Mouse (Mus musculus) ES-CJ7 (cell line): ENCODE data around the gene Vmn1r163.
"Not testable (repeated sequence)": the region's sequence is repeated elsewhere in the genome, so short reads cannot be mapped to it uniquely, and the experiment has no call there.

Experiments used
- DNase-seq: peaks from one replicate; pipeline ENCODE4 v3.0.0; 2011; ENCODE audit warnings: low read depth, low spot score

The Vmn1r163 gene

DNA sequence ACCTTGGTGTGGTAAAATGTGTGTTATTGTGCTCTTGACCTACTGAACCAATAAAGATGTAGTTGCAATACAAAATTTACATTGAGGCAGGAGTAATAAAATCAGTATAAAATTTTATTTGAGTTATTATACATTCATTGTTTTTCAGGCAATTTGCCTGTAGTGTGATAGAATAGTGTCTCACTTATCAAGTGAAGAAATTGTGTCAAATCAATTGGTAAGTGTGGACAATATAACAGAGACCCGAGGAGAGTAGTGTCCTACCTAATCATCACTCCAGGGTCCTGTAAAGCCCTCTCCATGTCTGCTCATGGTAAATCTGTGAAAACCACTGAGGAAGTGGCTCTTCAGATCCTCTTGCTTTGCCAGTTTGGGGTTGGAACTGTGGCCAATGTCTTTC lies at the start of gene Vmn1r163:
Gene Vmn1r163 (plus strand): TSS at position 301 of the 400 bp plus-strand sequence.
- DNase-seq, result not testable (repeated sequence)

- not testable (repeated sequence) for DNase-seq
Observed at GRCm38 (mm10) chr7:23019823-23020222, 35.5 kb upstream of the Vmn1r163 start, which contains the start of gene Gm4216. Gene Gm4216, minus strand, starts transcription at chr7:23019923.

DNA sequence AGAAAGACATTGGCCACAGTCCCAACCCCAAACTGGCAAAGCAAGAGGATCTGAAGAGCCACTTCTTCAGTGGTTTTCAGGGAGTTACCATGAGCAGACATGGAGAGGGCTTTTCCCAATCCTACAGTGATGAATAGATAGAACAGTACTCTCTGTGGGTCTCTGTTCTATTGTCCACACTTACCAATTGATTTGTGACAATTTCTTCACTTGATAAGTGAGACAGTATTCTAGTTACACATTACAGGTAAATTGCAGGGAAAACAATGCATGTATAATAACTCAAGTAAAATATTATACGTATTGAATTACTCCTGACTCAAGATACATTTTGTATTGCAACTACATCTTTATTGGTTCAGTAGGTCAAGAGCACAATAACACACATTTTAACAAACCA lies 12.0 kb downstream of the Vmn1r163 start, which contains the start of gene Gm8720:
Gene Gm8720 (minus strand): TSS at position 101 of the 400 bp plus-strand sequence.
- DNase-seq, result not testable (repeated sequence)
